Comparison of ENCODE assay signal across 1 mouse cellular context in the genomic region with DNA sequence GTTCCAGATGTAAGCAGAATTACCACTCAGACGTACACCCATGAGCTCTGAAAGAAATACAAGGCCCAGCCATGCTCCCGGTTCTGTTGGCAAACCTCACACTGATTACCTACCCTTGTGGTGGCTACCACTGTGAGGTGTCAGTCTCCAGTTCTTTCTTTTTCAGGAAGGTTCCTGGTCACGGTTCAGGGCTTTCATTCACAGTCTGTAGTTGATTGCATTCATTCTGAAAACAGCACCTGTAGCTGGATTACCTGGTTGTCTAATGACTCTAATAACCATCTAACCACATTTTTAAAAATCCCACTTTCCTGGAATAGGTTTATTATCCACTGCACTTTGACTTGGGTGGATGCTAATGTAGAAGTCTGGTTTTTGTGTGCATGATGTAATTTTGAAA.
A peak's percentile ranks its signal among the peaks of the same experiment; 100 is the strongest.
TF ChIP-seq lines count a peak whose summit lies in the region.

No protein-coding gene starts in this region.

TF ChIP-seq in CH12.LX, 34 proteins besides CTCF, POLR2A, EP300 and RAD21 (continued from another document):
- TF ChIP-seq KAT2A (IDR thresholded peaks at IDR 0.05; ENCODE audit: insufficient replicate concordance, low read length) (0 out of 2 replicates have a peak, but pooled peaks have one; percentile 44), ZMIZ1 (IDR thresholded peaks at IDR 0.05; ENCODE audit: low read depth, low read length) (no peak), ZNF384 (IDR thresholded peaks at IDR 0.05; ENCODE audit: low read depth, low read length) (peak; percentile 85), MAFK (IDR thresholded peaks at IDR 0.05; ENCODE audit: insufficient replicate concordance, low read length) (peak; percentile 90), USF1 (IDR thresholded peaks at IDR 0.05; ENCODE audit: low read depth, low read length) (no peak), MAX (IDR thresholded peaks at IDR 0.05; ENCODE audit: low read length) (0 out of 2 replicates have a peak, but pooled peaks have one; percentile 6), ZKSCAN1 (IDR thresholded peaks at IDR 0.05; ENCODE audit: borderline replicate concordance, low read depth, low read length) (no peak), JUND (conservative IDR thresholded peaks at IDR 0.05; ENCODE audit: low read depth, low read length) (peak; percentile 95), RCOR1 (conservative IDR thresholded peaks at IDR 0.05; ENCODE audit: low read depth, low read length) (peak; percentile 98; the same call in 1 of the 2 replicates), SIN3A (IDR thresholded peaks at IDR 0.05; ENCODE audit: low read length) (peak; percentile 32; the same call in 1 of the 2 replicates), ELF1 (IDR thresholded peaks at IDR 0.05; ENCODE audit: low read depth, low read length) (no peak), E2F4 (IDR thresholded peaks at IDR 0.05; ENCODE audit: insufficient replicate concordance, low read depth, low read length) (peak; percentile 14; the same call in 1 of the 2 replicates), HCFC1 (IDR thresholded peaks at IDR 0.05; ENCODE audit: low read depth, low read length) (no peak; the same call in 1 of the 2 replicates), MYC (IDR thresholded peaks at IDR 0.05; ENCODE audit: low read depth, low read length) (peak; percentile 75), NRF1 (IDR thresholded peaks at IDR 0.05; ENCODE audit: low read depth, low read length) (no peak), UBTF (IDR thresholded peaks at IDR 0.05; ENCODE audit: low read depth, low read length) (no peak), BHLHE40 (IDR thresholded peaks at IDR 0.05; ENCODE audit: low read depth, low read length) (peak; percentile 87), IRF4 (IDR thresholded peaks at IDR 0.05; ENCODE audit: low read depth, low read length) (peak; percentile 96), POLR2AphosphoS2 (IDR thresholded peaks at IDR 0.05; ENCODE audit: low read depth, low read length) (no peak), TCF12 (IDR thresholded peaks at IDR 0.05; ENCODE audit: low read depth, low read length) (peak; percentile 98), NELFE (IDR thresholded peaks at IDR 0.05; ENCODE audit: low read depth, low read length) (0 out of 2 replicates have a peak, but pooled peaks have one; percentile 14), SMC3 (IDR thresholded peaks at IDR 0.05; ENCODE audit: low read depth, low read length) (peak; percentile 42)
